Mouse (Mus musculus) liver, embryonic 14.5 days (tissue): ENCODE measurements around the gene Ephb1.

ENCODE experiments used
- CTCF ChIP-seq: IDR thresholded peaks from 2 replicates; pipeline ENCODE4 v1.5.1; 2016; ENCODE audit warnings: antibody characterized with exemption, low read depth, control low read depth
- EP300 ChIP-seq: IDR thresholded peaks from 2 replicates; pipeline ENCODE4 v1.6.1; 2016; ENCODE audit warnings: antibody characterized with exemption, low read depth

DNA sequence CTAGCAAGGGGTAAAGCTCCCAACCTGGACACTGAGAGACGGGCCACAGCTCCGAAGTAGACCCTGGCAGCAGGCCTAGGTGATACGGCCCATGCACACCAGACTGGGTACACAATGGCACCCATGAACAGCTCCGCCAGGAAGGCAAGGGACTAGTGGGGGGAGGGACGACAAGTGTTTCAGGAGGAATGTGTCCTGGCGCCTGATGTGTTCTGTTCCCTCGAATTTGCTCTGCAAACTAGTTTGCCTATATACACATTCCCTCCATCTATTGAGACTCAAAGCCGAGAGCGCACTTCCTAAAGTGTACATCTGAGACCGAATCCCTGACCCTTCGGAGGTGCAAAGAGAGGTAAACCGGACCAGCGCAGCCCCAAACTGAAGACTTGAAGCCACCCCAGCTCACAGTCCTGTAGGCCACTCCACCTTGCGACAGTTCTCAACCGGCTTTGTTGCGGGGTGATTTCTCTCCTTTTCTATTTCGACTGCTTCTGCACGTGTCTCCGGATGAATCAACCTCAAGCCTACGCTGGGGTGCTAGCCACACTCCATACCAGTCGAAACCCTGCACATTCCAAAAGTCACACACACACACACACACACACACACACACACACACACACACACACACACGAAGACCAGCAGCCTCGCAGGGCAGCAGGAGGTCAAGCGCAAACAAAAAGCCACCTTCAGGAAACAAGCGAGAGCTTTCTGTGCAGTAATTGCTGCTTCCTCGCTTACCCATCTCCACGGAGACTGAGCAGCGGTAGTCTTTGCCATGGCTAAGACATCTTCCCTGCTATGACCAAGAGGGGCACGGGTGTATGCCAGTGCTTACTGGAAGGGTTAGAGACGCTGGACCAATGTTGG, 2.1 kb downstream of the Ephb1 start:
- TF ChIP-seq CTCF, result no peak
- no peak for TF ChIP-seq EP300
